Mouse (Mus musculus) liver, embryonic 11.5 days (tissue): ENCODE results near the gene Trim67. TPM values are rescaled to one million over a fixed set of nuclear protein-coding genes. Genes with fewer than 3 reads are reported as not detected.

Experiments
- ATAC-seq: fragments of 200-750 bp; cut with Nextera tagmentation; replicated peaks from 2 replicates; pipeline ENCODE4 v1.8.0; 2017; ENCODE audit warnings: moderate number of reproducible peaks, mild to moderate bottlenecking, moderate TSS enrichment, moderate library complexity; ENCODE audit not compliant: low FRiP score
- DNase-seq: peaks from one replicate; pipeline ENCODE4 v3.0.0-alpha.2; 2017; ENCODE audit warnings: low spot score
- H3K27ac ChIP-seq: fragments of 300-500 bp; sonication (generic); 2 replicates; pipeline ENCODE4 v1.5.1; 2014; ENCODE audit warnings: mild to moderate bottlenecking, low read depth, low read length, control low read depth
- H3K27me3 ChIP-seq: fragments of 300-500 bp; sonication (generic); replicated peaks from 2 replicates; pipeline ENCODE4 v1.6.1; 2014; ENCODE audit warnings: low read length, mixed read lengths; ENCODE audit not compliant: control insufficient read depth, insufficient read depth
- H3K36me3 ChIP-seq: fragments of 300-500 bp; sonication (generic); 2 replicates; pipeline ENCODE4 v1.6.1; 2014; ENCODE audit warnings: mild to moderate bottlenecking, low read length, moderate library complexity, mixed read lengths; ENCODE audit not compliant: control insufficient read depth, insufficient read depth
- H3K4me1 ChIP-seq: fragments of 300-500 bp; sonication (generic); replicated peaks from 2 replicates; pipeline ENCODE4 v1.6.1; 2014; ENCODE audit warnings: low read length, mixed read lengths; ENCODE audit not compliant: control insufficient read depth, insufficient read depth
- H3K4me2 ChIP-seq: fragments of 300-500 bp; sonication (generic); 2 replicates; pipeline ENCODE4 v1.6.1; 2014; ENCODE audit warnings: mild to moderate bottlenecking, control low read depth, moderate library complexity
- H3K4me3 ChIP-seq: fragments of 300-500 bp; sonication (generic); 2 replicates; pipeline ENCODE4 v1.5.1; 2014; ENCODE audit warnings: low read depth, low read length, control low read depth
- H3K9ac ChIP-seq: fragments of 300-500 bp; sonication (generic); 2 replicates; pipeline ENCODE4 v1.6.1; 2014; ENCODE audit warnings: low read depth, low read length, control low read depth
- H3K9me3 ChIP-seq: fragments of 300-500 bp; sonication (generic); 2 replicates; pipeline ENCODE4 v1.6.1; 2016; ENCODE audit warnings: low read length, inconsistent platforms, mixed read lengths; ENCODE audit not compliant: control insufficient read depth
- WGBS: fragments of 180-500 bp; shearing (Covaris S2); extraction: QIAGEN DNeasy Blood & Tissue Kit; methylation state at CpG from one replicate; pipeline ENCODE4 v1.1.7; 2014; 5-methylcytosine and 5-hydroxymethylcytosine counted together
- polyA plus RNA-seq: library from polyadenylated mRNA; unstranded; fragments of >200 nt; fragmentation: Nextera tagmentation; extraction: Ambion mirVana; gene quantifications from 2 replicates; pipeline ENCODE4 v1.2.1, GENCODE M21; 2014

The Trim67 gene
- polyA plus RNA-seq, 1 experiment from 2014 or later = 0.05 TPM

- H3K4me2 ChIP-seq = no peak overlapping the region
- 80% methylated on average over 10 of the region's 10 CpGs for whole genome bisulfite sequencing
- H3K27ac ChIP-seq = no peak overlapping the region
- H3K4me1 ChIP-seq = no peaks in the 10 kb centered on the region
- ATAC-seq = no peak
- H3K4me3 ChIP-seq = no peak overlapping the region
- H3K36me3 ChIP-seq = peaks cover 59% of the 10 kb centered on the region
- H3K27me3 ChIP-seq = no peaks in the 10 kb centered on the region
- no peak overlapping the region for H3K9ac ChIP-seq
- H3K9me3 ChIP-seq = no peaks in the 10 kb centered on the region
- no peak for DNase-seq
Observed at GRCm38 (mm10) chr8:124878946-124879526, 86.1 kb downstream of the Trim67 start.

Other genes starting within 250 kb of the Trim67 start
- gene Agt, start 223.4 kb upstream of the Trim67 start, polyA plus RNA-seq = 14.5 and 15.2 TPM in 2 replicates
- gene Capn9, start 217.0 kb upstream of the Trim67 start, polyA plus RNA-seq = not detected in 2 replicates
- 16.3 and 17.5 TPM in 2 replicates for gene 2310022B05Rik, start 129.7 kb upstream of the Trim67 start, polyA plus RNA-seq
- gene Ttc13, start 71.1 kb upstream of the Trim67 start, polyA plus RNA-seq = 49.8 and 51.9 TPM in 2 replicates
- 17.9 and 23.3 TPM in 2 replicates for gene Arv1, start 71.0 kb upstream of the Trim67 start, polyA plus RNA-seq
- 3.6 and 3.8 TPM in 2 replicates for gene Fam89a, start 41.3 kb upstream of the Trim67 start, polyA plus RNA-seq
- 107 and 109 TPM in 2 replicates for gene Gnpat, start 69.9 kb downstream of the Trim67 start, polyA plus RNA-seq
- 65.7 and 71.5 TPM in 2 replicates for gene 2810004N23Rik, start 70.0 kb downstream of the Trim67 start, polyA plus RNA-seq
- 9.1 and 9.7 TPM in 2 replicates for gene Exoc8, start 104.6 kb downstream of the Trim67 start, polyA plus RNA-seq
- 11.5 and 13.2 TPM in 2 replicates for gene Sprtn, start 104.8 kb downstream of the Trim67 start, polyA plus RNA-seq
- gene Egln1, start 156.2 kb downstream of the Trim67 start, polyA plus RNA-seq = 8.4 and 10.0 TPM in 2 replicates
- 113 and 115 TPM in 2 replicates for gene Tsnax, start 219.9 kb downstream of the Trim67 start, polyA plus RNA-seq